Mouse (Mus musculus) forelimb bud, embryonic 11.5 days (tissue): ENCODE data around the gene Npepps.
"Not testable (repeated sequence)": the region's sequence is repeated elsewhere in the genome, so short reads cannot be mapped to it uniquely, and the experiment has no call there.

ENCODE experiments used
- DNase-seq: peaks from one replicate; pipeline ENCODE4 v3.0.0-alpha.2; 2012; ENCODE audit warnings: low read depth, low spot score

The Npepps gene

DNA sequence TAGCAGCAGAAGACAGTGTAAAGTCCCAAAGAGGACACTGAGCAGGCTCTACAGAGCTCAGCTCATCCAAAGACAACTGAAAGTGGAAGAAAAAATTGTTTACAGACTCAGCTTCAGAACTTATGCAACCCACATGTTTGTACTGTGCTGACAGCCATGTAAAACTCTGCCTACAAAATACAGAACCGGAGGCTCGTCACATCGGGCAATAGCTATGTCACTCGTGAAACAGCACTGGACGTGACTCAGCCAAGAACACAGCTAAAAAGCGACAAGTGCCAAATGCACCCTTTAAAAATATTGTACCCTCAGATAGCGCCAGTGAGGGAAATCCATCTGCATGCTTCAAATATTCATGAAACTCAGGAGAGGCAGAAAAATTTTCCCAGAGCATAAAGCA is 39.1 kb downstream of the Npepps start:
- no peak for DNase-seq

DNA sequence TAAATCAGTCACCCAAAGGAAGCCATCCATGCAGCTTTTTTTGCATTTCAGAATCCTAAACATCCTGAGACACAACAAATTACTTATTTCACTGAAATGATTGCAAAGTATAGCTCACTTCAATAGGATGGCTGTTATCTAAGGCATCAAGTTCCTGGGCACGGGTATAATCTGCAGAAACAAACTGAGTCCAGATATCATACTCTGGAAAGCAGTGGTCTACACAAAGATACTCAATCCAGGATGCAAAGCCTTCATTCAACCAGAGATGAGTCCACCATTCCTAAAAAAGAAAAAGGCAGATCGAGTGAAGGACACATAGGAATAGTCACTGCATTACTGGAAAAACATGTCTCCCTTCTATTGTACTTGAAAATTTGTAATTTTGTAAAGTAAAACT is 42.5 kb downstream of the Npepps start:
- no peak for DNase-seq

GRCm38 (mm10) chr11:97232436-97232835 is 48.0 kb downstream of the Npepps start:
- DNase-seq = no peak

DNA sequence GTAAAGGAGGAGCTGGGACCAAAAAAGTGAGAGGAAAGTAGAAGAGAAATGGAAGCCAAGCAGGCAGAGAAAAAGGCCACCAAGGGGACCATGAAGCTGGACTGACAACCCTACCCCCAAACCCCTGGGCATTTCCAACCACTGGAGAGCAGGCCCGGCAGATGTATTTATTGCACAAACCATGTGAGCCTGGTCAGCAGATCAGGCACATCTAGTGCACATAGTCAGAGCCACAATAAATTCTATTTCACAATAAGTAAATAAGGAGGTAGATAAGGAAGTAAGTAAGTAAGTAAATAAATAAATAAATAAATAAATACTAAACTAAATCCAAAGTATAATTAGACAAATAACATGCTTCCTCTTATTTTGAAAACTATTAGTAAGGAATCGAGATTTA is 51.0 kb downstream of the Npepps start:
- no peak for DNase-seq

DNA sequence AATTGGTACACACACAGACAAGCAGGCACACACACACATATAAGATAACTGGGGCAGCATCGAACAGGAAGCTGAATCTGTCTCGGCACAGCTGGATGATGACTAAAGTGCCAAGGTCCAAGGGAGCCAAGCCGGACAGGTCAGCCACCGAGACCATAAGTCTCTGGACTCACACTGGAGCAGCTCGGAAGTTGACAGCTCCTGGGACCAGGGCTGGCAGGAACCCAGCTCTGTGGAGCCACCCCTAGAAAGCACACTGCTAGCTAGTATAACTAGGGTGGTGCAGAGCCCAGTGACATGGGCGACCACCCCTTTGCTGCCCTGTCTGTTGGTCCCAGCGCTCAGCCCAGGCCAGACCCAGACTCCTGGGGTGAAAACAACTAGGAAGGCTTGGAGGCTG is 51.5 kb downstream of the Npepps start:
- DNase-seq = no peak

GRCm38 (mm10) chr11:97226131-97226530 is 54.3 kb downstream of the Npepps start:
- no peak for DNase-seq

DNA sequence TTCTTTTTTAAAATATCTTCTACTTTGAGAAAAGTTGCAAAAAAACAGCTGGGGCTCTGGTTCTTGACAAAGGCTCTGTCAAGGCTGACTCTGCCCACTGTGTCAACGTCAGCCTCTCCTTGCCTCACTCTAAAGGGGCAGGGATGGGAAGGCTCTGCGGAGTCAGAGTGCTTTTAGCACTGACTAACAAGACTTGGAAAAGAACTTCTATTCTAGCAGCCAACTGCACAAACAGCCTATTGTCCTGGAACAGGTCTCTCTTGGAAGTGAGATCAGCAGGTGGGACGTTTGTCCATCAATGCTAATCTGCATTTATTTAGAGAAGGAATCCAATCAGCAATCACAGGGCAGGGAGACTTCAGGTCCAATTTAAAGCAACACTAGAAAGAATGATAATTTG is 57.0 kb downstream of the Npepps start:
- DNase-seq = no peak

GRCm38 (mm10) chr11:97221611-97222010 is 58.8 kb downstream of the Npepps start:
- DNase-seq = no peak

DNA sequence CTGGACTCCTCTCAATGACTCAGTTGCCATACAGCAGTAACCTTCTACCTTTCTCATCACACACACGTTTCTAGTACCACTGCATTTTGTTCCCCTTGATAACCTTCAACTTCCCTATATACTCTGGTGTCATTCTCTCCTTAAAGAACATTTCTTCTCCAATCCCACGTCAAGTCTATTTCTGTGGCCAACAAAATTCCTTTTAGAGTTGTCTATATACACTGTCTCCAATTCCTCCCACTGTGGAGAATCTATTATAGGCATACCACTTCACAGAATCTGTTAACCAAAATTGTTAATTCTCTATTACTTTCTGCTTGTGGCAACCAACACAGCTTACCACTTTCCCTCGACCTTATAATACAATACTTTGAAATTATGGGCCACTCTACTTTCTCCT is 60.2 kb downstream of the Npepps start:
- DNase-seq = no peak

GRCm38 (mm10) chr11:97214411-97214810 is 66.0 kb downstream of the Npepps start:
- no peak for DNase-seq

DNA sequence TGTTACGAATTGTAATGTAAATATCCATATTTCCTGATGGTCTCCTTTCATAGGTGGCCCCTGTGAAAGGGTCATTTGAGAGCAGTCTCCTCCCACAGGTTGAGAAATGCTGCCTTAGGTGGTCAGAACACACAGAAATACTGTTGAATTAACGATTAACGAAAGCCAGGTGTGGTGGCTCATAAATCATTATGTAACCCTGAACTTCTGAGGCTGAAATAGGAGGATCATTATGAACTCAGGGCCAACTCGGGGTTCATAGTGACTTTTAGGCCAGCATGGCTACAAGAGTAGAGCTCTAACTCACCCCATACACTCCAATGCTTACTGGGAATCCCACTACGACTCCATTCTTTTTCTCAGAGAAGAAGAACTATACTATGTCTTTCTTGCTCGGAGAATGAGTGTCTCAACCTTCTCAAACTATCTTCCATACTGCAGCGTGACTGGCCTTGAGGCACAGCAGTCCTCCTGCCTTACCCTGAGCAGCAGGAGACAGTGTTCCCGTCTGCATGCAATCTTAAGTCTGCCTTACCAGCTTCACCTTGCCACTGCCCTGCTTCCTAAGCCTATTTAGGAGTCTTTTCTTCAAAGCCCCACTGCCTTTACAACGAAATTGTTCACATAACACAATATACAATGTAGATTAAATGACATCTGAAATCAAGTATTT is 69.6 kb downstream of the Npepps start:
- no peak for DNase-seq

- DNase-seq = no peak
These were observed 73.4 kb downstream of the Npepps start for GRCm38 (mm10) chr11:97207011-97207422.

DNA sequence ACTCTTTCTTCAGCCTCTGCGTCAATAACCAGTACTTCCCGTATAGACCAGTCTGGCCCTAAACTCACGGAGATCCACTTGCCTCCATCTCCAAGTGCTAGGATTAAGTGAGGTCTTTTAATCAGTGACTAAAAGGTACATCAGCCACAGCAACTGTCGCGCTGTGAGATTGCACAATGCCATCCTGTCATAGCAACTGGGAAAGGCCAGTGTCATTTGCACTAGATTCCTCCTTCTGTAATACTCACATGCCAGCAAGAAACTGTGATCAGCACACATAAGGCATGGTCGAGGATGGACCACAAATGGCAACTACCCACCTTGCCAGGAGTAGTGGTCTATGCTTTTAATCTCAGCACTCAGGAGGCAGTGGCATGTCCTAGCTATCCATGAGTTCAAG is 80.9 kb downstream of the Npepps start:
- DNase-seq = no peak

DNA sequence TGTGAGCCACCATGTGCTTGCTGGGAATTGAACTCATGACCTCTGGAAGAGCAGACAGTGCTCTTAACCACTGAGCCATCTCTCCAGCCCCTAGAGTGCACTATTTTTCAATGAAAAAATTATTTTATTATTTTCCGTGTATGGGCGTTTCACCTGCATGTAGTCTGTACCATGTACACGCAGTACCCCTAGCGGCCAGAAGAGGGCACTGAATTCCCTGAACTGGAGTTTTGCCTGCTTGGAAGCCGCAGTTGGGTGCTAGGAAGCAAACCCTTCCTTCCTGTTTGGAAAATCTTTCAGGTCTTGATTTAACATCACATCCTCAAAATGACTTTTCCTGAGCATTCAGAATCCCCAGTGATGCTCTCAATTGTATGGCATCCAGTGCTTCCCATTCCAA is 81.8 kb downstream of the Npepps start:
- peak; percentile 63 for DNase-seq

DNA sequence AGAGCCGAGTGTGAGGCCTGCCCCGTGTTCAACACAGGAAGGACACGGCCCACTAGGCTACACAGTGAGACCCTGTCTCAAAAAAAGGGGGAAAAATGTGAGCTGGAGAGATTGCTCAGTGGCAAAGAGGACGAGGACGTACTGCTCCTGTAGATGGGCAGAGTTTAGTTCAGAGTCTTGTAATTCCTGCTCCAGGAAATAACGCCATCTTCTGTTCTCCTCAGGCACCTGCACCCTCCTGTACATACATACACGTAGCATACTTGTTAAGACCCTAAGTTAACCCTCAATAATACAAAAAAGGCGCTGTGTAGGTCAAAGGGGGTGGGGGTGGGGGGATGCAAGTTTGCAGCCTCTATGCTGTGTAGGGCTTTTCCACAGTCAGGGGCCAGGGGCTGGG is 83.4 kb downstream of the Npepps start:
- no peak for DNase-seq

GRCm38 (mm10) chr11:97196541-97196940 is 83.9 kb downstream of the Npepps start:
- DNase-seq = no peak

DNA sequence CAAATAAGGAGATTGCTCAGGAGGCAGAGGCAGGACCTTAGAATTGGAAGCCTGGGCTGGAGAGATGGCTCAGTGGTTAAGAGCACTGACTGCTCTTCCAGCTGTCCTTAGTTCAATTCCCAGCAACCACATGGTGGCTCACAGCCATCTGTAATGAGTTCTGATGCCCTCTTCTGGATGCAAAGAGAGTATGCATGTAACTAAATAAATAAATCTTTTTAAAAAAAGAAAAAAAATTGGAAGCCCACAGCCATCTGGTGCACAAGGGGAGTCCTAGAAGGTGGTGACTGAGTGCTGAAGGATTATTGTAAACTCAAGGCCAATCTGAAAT is 87.9 kb downstream of the Npepps start:
- DNase-seq = no peak

GRCm38 (mm10) chr11:97191915-97192620 is 88.4 kb downstream of the Npepps start:
- no peak for DNase-seq

GRCm38 (mm10) chr11:97190992-97191391 is 89.4 kb downstream of the Npepps start:
- DNase-seq = no peak

- not testable (repeated sequence) for DNase-seq
These were observed 90.8 kb downstream of the Npepps start for GRCm38 (mm10) chr11:97189645-97190044.

DNA sequence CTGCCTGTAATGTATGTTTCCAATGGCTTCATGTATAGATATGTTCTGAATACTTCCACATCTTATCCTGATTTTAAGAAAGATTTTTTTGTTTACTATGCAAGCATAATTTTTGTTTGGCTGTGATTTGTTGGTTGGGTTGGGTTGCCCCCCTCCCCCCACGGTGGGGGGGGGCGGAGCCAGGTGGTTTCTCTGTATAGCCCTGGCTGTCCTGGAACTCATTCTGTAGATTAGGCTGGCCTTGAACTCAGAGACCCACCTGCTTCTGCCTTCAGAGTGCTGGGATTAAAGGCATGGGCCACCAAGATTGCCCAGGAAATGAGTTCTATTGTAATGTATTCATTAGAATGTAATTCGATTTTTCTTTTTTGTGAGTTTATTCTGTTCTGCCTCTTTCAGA is 91.2 kb downstream of the Npepps start:
- DNase-seq = no peak

DNA sequence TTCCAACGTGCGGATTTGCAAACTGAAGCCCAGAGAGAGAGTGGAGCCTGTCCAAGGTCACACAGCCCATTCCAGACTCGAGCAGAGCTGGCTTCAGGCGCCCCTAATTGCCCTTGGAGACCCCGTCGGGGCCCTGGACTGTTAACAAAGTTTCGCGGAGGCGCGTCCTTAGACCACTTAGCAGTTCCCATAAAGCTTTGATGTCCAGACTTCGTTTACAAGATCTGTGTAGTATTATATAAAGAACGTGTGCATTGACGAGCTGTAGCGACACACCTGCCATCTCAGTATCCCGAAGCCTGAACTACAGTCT is 91.8 kb downstream of the Npepps start:
- no peak for DNase-seq

DNA sequence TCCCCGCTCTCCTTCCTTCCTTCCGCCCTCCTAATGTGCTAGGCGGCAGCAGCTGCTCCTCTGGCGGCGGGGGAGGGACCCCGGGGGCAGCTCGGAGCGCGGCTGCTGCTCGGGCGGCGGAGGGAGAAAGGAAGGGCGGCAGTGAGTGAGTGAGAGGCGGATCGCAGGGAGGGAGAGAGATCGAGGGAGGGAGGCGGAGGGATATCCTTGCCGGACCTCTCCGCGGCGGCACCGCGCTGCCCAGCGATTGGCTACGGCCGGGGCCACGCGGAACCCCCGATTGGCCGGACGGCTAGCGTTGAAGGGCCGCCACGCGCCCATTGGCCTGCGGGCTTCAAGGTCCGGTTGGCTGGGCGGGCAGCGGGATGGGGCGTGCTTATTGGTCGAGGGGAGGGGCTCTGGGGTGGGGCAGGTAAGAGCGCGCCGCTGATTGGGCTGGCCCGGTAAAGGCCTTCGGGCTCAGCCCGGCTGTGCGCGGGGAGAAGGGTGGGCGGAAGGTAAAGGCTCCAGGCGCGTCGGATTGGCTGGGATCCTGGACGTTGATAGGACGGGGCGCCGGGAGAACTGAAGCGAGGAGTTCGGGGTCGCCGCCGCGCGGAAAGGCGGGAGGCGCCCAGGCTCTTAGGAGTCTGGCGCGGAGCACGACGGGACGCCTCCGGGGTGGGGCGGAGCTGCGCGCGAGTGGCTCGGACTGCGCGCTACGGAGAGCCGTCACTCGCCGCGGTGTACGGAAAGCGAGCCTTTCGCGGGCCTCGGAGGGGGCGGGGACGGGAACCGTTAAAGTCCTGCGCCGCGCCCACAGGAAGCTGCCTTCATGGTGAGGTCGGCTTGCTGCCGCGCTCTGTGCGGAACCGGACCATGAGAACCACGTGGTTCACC is 92.4 kb downstream of the Npepps start, which contains the start of gene Kpnb1:
Kpnb1 (minus strand) TSS at position 118 of the 879 bp plus-strand sequence.
- DNase-seq = peak; percentile 99
